Mouse (Mus musculus) gastrocnemius, postnatal 10 days (tissue): ENCODE measurements around the gene Slc25a53. TPM values are rescaled to one million over a fixed set of nuclear protein-coding genes. Genes with fewer than 3 reads are reported as not detected.
"Not testable (repeated sequence)": the region's sequence is repeated elsewhere in the genome, so short reads cannot be mapped to it uniquely, and the experiment has no call there.

Source experiments
- DNase-seq: peaks from one replicate; pipeline ENCODE4 v3.0.0; 2021; ENCODE audit warnings: mixed read lengths
- long read RNA-seq, 2 experiments: library from polyadenylated mRNA; stranded (forward); transcript quantifications; one replicate each; pipeline ENCODE4 v2.0.0; 2021
- total RNA-seq, 2 experiments: library from RNA; stranded (reverse); gene quantifications; 2 replicates each; pipeline ENCODE4 v1.2.3; 2021

Slc25a53 gene
- total RNA-seq, result 1 to 10 TPM; 4.1 to 6.4 TPM
- long read RNA-seq, experiment 1, partial matches to known transcripts, result 0 of 3 reads
- long read RNA-seq, experiment 1, other reads (novel, unspliced or antisense), result 3 of 3 reads
- long read RNA-seq, experiment 2, partial matches to known transcripts, result 0 of 1 reads
- long read RNA-seq, experiment 2, other reads (novel, unspliced or antisense), result 0 of 1 reads

GRCm38 (mm10) chrX:137038000-137038483, at the start of gene Slc25a53:
Slc25a53 (minus strand) TSS chrX:137038302.
- peak; percentile 90 for DNase-seq

- DNase-seq, result no peak
Measured at GRCm38 (mm10) chrX:137063202-137063601, 25.1 kb upstream of the Slc25a53 start.

GRCm38 (mm10) chrX:137049425-137050225, 11.5 kb upstream of the Slc25a53 start, which contains the start of gene Fam199x:
Fam199x (plus strand) TSS chrX:137049594.
- peak; percentile 81 for DNase-seq

DNA sequence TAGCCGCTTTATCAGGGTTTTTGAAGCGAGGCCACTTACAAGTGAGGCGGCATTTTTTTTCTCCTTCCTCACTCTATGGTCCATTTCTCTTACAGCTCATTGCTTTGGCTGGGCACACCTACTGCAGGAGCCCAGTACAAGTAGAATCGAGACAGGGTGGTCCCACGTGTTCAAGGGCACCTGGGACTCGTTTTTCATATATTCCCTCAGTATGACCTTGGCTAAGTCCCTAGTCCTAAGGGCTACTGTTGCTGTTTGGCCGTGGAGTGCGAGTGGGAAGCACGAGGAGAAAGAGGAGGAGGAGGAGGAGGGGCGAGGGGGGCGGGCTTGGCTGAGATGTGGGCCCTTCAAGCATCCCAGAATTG, 10.9 kb upstream of the Slc25a53 start:
- no peak for DNase-seq

GRCm38 (mm10) chrX:137038502-137038901, 400 bp upstream of the Slc25a53 start:
- no peak for DNase-seq

- DNase-seq, result no peak
Measured at GRCm38 (mm10) chrX:137037470-137037999, 567 bp downstream of the Slc25a53 start.

GRCm38 (mm10) chrX:137034322-137034721, 3.8 kb downstream of the Slc25a53 start:
- no peak for DNase-seq

DNA sequence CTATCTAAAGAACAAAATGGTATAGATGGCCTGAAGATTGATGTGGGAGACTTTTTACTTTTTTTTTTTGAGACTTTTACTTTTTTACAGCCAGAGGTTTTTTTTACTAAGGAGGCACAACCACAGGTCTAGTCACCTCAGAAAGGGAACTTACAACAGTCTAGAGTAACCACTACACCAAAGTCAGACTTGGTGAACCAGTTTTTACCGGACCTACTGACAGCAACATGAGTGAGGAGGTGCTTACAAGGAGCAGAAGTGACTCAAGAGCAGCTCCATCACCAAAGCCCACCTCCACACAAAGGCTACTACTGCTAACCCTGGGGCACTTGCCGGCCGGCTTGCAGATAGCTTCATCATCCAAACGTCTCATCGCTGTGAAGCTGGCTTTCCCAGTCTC, 6.4 kb downstream of the Slc25a53 start:
- DNase-seq, result no peak

GRCm38 (mm10) chrX:137030916-137031315, 7.2 kb downstream of the Slc25a53 start:
- no peak for DNase-seq

GRCm38 (mm10) chrX:137019310-137019709, 18.8 kb downstream of the Slc25a53 start:
- DNase-seq, result peak; percentile 53

- no peak for DNase-seq
Measured at GRCm38 (mm10) chrX:137017668-137018067, 20.4 kb downstream of the Slc25a53 start.

- peak; percentile 23 for DNase-seq
Measured at GRCm38 (mm10) chrX:137015099-137015709, 22.9 kb downstream of the Slc25a53 start.

DNA sequence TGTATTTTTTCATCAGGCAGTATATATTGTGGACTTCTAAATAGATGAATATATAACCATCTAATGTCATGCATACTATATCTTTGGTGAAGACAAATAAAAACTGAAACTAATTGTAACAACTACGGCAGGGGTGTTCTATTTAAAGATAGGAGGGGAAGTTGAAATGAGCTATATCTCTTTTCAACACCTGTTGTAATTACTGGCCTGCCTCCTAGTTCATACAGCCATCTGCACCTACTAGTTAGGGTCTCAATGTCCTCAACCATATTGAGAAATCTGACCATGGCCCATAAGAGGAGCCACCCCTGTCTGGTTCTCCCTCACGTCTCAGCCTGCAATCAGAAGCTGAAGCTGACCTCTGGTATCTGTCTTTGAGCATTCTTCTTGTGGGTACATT, 41.8 kb downstream of the Slc25a53 start:
- no peak for DNase-seq

- DNase-seq, result no peak
Measured at GRCm38 (mm10) chrX:136993641-136994040, 44.5 kb downstream of the Slc25a53 start.

DNA sequence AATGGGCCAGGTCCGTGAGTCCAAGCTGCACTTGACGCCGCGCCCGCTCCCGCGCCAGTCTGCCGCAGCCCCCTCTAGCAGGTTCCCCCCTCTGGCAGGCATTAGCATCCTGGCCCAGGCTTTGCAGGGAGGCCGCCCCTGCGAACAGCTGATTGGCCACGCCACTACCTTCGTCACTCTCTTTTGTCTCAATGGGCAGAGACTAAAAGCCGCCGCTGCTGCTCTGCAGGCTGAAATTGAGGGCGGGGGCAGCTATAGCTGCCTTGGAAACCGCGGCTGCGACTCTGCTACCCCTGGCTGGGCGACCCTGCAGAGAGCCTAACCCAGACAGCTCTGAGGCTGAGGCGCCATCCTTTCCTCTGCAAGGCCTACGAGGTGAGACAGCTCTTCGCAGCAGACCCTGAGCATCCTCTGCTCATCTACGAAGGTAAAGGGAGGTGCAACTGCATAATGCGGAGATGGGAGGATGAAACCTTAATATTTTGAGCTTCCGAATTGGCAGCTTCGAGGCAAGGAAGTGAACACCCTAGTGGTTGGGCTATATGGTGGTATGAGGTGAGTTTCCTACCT, 45.0 kb downstream of the Slc25a53 start, which contains the start of gene Zcchc18:
TSS of gene Zcchc18 (plus strand) at position 178 of the 570 bp plus-strand sequence.
- peak; percentile 17 for DNase-seq

DNA sequence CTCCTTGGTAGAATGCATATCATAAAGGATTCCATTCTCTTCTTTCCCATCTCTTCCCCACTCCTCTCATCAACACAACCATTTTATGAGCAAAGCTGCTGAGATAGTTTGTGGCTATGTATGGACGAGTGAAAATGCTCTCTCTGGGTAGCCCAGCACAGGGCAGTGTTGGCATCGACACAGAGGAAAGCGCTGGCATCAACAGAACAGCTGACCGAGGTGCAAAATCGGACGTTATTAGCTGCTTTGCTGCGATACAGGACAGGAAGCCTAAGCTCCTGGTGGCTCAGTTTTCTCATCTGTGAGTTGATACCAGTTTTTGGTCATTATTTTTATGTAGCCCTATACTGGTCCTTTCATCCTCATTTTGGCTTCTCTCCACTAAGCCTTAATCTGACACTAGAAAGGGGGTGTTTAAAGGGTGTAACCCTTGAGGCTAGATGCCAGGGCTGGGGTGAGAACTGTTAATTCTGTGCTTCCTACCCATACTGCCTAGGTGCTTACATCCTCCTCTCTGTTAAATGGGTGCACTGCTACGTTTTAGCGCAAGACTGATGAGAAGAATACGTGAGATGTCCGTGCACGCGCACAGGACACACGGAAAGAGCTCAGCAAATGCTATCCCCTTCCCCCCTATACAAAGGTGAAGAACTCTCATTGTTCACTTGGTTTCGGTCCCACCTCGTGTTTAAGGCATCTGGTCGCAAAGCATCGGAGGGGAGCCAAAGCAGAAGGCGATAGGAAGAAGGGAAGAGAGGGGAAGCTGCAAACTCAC, 45.7 kb downstream of the Slc25a53 start:
- DNase-seq, result no peak

- no peak for DNase-seq
Measured at GRCm38 (mm10) chrX:136991274-136991673, 46.8 kb downstream of the Slc25a53 start.

- no peak for DNase-seq
Measured at GRCm38 (mm10) chrX:136986039-136986438, 52.1 kb downstream of the Slc25a53 start.

DNA sequence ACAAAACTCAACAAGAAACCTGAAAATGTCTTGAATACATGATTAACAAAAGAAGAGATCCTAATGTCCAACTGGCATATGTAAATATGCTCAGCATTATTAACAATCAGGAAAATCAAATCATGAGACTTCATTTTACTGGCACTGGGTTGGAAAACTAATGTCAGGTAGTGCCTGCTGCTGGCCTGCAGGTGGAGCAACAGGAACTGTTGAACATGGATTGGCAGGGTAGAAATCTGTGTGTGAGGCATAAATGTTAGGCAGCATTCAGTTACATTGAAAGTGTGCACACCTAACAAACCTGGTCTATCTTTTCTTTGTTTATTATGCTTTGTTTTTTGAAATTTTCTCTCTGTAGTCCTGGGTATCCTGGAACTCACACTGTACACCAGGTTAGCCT, 59.5 kb downstream of the Slc25a53 start:
- no peak for DNase-seq

GRCm38 (mm10) chrX:136976424-136977084, 61.5 kb downstream of the Slc25a53 start, which contains the start of the genes Tmsb15l and Tmsb15b1:
Tmsb15l (minus strand) TSS chrX:136976869.
Tmsb15b1 (minus strand) TSS chrX:136976874.
- DNase-seq, result peak; percentile 20

- not testable (repeated sequence) for DNase-seq
Measured at GRCm38 (mm10) chrX:136975397-136975796, 62.7 kb downstream of the Slc25a53 start, which contains the start of gene Tmsb15b2. Tmsb15b2 (minus strand) TSS chrX:136975497.
